Mouse (Mus musculus): ENCODE measurements around the gene Akt1. TPM values are rescaled to one million over a fixed set of nuclear protein-coding genes. Genes with fewer than 3 reads are reported as not detected.

Gene Akt1
- polyA plus RNA-seq, 1 experiment: 319 TPM

GRCm38 (mm10) chr12:112604709-112605649, 69.7 kb downstream of the Akt1 start:
- TF ChIP-seq POLR2A (IDR thresholded peaks at IDR 0.05; ENCODE audit: borderline replicate concordance, extremely low read depth, insufficient read depth, insufficient read length, poor library complexity, severe bottlenecking): no peak
- peak; percentile 47; the same call in 1 of the 2 replicates for TF ChIP-seq CTCF (IDR thresholded peaks at IDR 0.05; ENCODE audit: borderline replicate concordance, extremely low read depth, insufficient read depth, insufficient read length)
- peak; percentile 65 for DNase-seq (ENCODE audit: low read depth)

GRCm38 (mm10) chr12:112604022-112604421, 70.7 kb downstream of the Akt1 start:
- TF ChIP-seq CTCF (IDR thresholded peaks at IDR 0.05; ENCODE audit: borderline replicate concordance, extremely low read depth, insufficient read depth, insufficient read length) (no peak), POLR2A (IDR thresholded peaks at IDR 0.05; ENCODE audit: borderline replicate concordance, extremely low read depth, insufficient read depth, insufficient read length, poor library complexity, severe bottlenecking) (no peak)
- DNase-seq (ENCODE audit: low read depth): no peak

Other genes starting within 250 kb of the Akt1 start
- gene A530016L24Rik, start 185.4 kb downstream of the Akt1 start, polyA plus RNA-seq (2012; rRNA removed): 0.04 and 0.11 TPM in 2 replicates
- 56.0 and 57.2 TPM in 2 replicates for gene Tmem179, start 158.1 kb downstream of the Akt1 start, polyA plus RNA-seq (2012; rRNA removed)
- 7.8 and 8.4 TPM in 2 replicates for gene Inf2, start 86.1 kb downstream of the Akt1 start, polyA plus RNA-seq (2012; rRNA removed)
- 2.3 and 4.4 TPM in 2 replicates for gene Adssl1, start 54.8 kb downstream of the Akt1 start, polyA plus RNA-seq (2012; rRNA removed)
- 57.4 and 98.6 TPM in 2 replicates for gene Siva1, start 30.2 kb downstream of the Akt1 start, polyA plus RNA-seq (2012; rRNA removed)
- gene Zbtb42, start 3.9 kb upstream of the Akt1 start, polyA plus RNA-seq (2012; rRNA removed): 2.6 and 5.0 TPM in 2 replicates
- gene Cep170b, start 45.6 kb upstream of the Akt1 start, polyA plus RNA-seq (2012; rRNA removed): 48.8 and 82.9 TPM in 2 replicates
- gene Pld4, start 85.8 kb upstream of the Akt1 start, polyA plus RNA-seq (2012; rRNA removed): 6.5 and 6.8 TPM in 2 replicates
- 1.1 and 1.6 TPM in 2 replicates for gene Ahnak2, start 127.8 kb upstream of the Akt1 start, polyA plus RNA-seq (2012; rRNA removed)
- 13.6 and 14.7 TPM in 2 replicates for gene Clba1, start 134.1 kb upstream of the Akt1 start, polyA plus RNA-seq (2012; rRNA removed)
- 42.3 and 71.4 TPM in 2 replicates for gene Cdca4, start 154.5 kb upstream of the Akt1 start, polyA plus RNA-seq (2012; rRNA removed)
- 0.05 and 0.07 TPM in 2 replicates for gene Gpr132, start 193.3 kb upstream of the Akt1 start, polyA plus RNA-seq (2012; rRNA removed)

Measured in brain, embryonic 14.5 days (tissue).